Mouse (Mus musculus) cerebellum, adult 2 months (tissue): ENCODE results near the gene Zfr. TPM values are rescaled to one million over a fixed set of nuclear protein-coding genes. Genes with fewer than 3 reads are reported as not detected.
"Not testable (repeated sequence)": the region's sequence is repeated elsewhere in the genome, so short reads cannot be mapped to it uniquely, and the experiment has no call there.

Source experiments
- DNase-seq, 2 experiments: peaks; one replicate each; pipeline ENCODE4 v3.0.0; 2021
- H3K27ac ChIP-seq: fragments of 200-500 bp; 2 replicates; pipeline ENCODE4 v1.5.1; 2012; ENCODE audit warnings: low read length, control low read depth, inconsistent platforms; ENCODE audit not compliant: insufficient read depth
- H3K27me3 ChIP-seq: fragments of 200-500 bp; 2 replicates; pipeline ENCODE4 v1.6.1; 2012; ENCODE audit warnings: inconsistent platforms, mild to moderate bottlenecking, low read length, moderate library complexity; ENCODE audit not compliant: control insufficient read depth, insufficient read depth
- H3K4me1 ChIP-seq: fragments of 200-500 bp; 2 replicates; pipeline ENCODE4 v1.6.1; 2011; ENCODE audit warnings: low read length; ENCODE audit not compliant: control insufficient read depth, insufficient read depth
- H3K4me3 ChIP-seq: fragments of 200-500 bp; replicated peaks from 2 replicates; pipeline ENCODE3; 2011; ENCODE audit warnings: mild to moderate bottlenecking, low read depth, low read length, control low read depth; ENCODE audit not compliant: insufficient read depth
- CTCF ChIP-seq: fragments of 200-500 bp; IDR thresholded peaks from 2 replicates; pipeline ENCODE4 v1.5.1; 2011; ENCODE audit warnings: low read depth, mild to moderate bottlenecking, control low read depth, low read length, moderate library complexity, borderline replicate concordance; ENCODE audit not compliant: insufficient read depth
- POLR2A ChIP-seq: fragments of 200-500 bp; IDR thresholded peaks from 2 replicates; pipeline ENCODE4 v1.6.1; 2011; ENCODE audit warnings: low read length, control low read depth, borderline replicate concordance; ENCODE audit not compliant: insufficient read depth
- WGBS: fragments of 180-500 bp; shearing (Covaris S2); methylation state at CpG from one replicate; pipeline ENCODE4 v1.1.7; 2018; 5-methylcytosine and 5-hydroxymethylcytosine counted together
- polyA plus RNA-seq: library from polyadenylated mRNA; depleted of rRNA; stranded (reverse); fragments of >200 nt; gene quantifications from 2 replicates; pipeline ENCODE4 v1.2.3, GENCODE M21; 2012

The Zfr gene
- polyA plus RNA-seq, 1 experiment, result 109 TPM

GRCm38 (mm10) chr15:12111232-12111631 is 6.4 kb upstream of the Zfr start:
- no peak for DNase-seq

GRCm38 (mm10) chr15:12113411-12113810 is 4.2 kb upstream of the Zfr start:
- Histone ChIP-seq H3K4me3 (no peak overlapping the region), H3K27me3 (no peaks in the 10 kb centered on the region), H3K27ac (no peak overlapping the region), H3K4me1 (no peaks in the 10 kb centered on the region; the same call in 1 of the 2 replicates)
- DNase-seq, result peak in 1 of 2 experiments; percentile 49
- TF ChIP-seq POLR2A (no peak), CTCF (peak; percentile 20; the same call in 1 of the 2 replicates)
- WGBS, result 52% methylated on average over 2 of the region's 2 CpGs

More at GRCm38 (mm10) chr15:12111232-12111631, 6.4 kb upstream of the Zfr start:
- Histone ChIP-seq H3K4me1 (no peaks in the 10 kb centered on the region), H3K27me3 (no peaks in the 10 kb centered on the region), H3K27ac (no peak overlapping the region), H3K4me3 (no peak overlapping the region)
- WGBS, result 75% methylated on average over 7 of the region's 7 CpGs
- TF ChIP-seq POLR2A (no peak), CTCF (no peak)

GRCm38 (mm10) chr15:12114546-12114945 is 3.1 kb upstream of the Zfr start:
- DNase-seq, result no peak
- Histone ChIP-seq H3K4me3 (no peak overlapping the region), H3K4me1 (no peaks in the 10 kb centered on the region; the same call in 1 of the 2 replicates), H3K27me3 (no peaks in the 10 kb centered on the region), H3K27ac (no peak overlapping the region)
- TF ChIP-seq CTCF, result no peak
- no peak for TF ChIP-seq POLR2A
- 81% methylated on average over 6 of the region's 6 CpGs for WGBS

DNA sequence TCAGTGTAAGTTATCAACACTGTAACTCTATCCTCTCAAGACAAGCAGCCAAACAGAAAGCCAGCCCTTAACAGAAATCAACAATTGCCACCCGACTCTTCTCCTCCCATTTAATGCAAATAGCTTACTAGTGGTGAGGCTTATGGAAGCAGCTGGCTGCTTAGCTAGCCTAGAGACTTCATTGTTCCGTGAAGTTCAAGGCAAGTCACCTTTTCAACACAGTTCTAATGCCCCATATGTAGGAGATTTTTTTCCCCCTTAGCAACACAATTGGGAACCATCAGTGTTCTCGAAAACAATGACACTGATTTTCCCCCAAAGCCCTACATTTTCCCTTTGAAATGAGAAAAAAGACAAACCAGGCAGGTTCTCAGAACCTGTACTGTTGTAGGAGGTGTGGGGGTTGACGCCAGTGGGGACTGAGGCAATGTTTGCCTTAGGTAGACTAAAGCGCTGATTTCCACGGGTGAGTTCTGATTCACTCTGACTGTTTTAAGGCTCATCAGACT is 1.9 kb upstream of the Zfr start:
- WGBS, result 67% methylated on average over 6 of the region's 6 CpGs
- DNase-seq, result no peak
- TF ChIP-seq CTCF, result no peak
- no peak for TF ChIP-seq POLR2A
- H3K27me3 ChIP-seq, result no peaks in the 10 kb centered on the region
- H3K4me3 ChIP-seq, result no peak overlapping the region
- H3K27ac ChIP-seq, result no peak overlapping the region
- H3K4me1 ChIP-seq, result no peaks in the 10 kb centered on the region; the same call in 1 of the 2 replicates

DNA sequence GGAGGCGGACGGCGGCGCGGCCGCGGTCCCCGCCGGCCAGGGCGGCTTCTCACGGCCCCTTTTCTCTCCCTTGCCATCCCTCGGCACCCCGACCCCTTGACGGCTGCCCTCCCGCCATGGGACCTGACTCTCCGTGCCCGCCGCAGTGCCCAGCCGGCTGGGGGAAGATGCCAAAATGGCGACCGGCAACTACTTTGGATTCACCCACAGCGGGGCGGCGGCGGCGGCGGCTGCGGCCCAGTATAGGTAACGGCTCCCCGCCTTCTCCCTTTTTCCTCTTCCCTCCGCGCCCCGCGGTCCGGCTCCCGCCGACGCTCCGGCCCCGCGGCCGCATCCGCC is 431 bp downstream of the Zfr start:
- H3K4me1 ChIP-seq, result no peaks in the 10 kb centered on the region; the same call in 1 of the 2 replicates
- no peak for TF ChIP-seq POLR2A
- TF ChIP-seq CTCF, result no peak
- peak overlapping the region; percentile 93 for H3K4me3 ChIP-seq
- 0% methylated on average over 15 of the region's 43 CpGs for WGBS
- no peaks in the 10 kb centered on the region for H3K27me3 ChIP-seq
- DNase-seq, result no peak
- peak overlapping the region; percentile 79 for H3K27ac ChIP-seq

GRCm38 (mm10) chr15:12118432-12119128 is 949 bp downstream of the Zfr start:
- peak; percentile 44 to 57 for DNase-seq
- peak overlapping the region; percentile 93 for H3K4me3 ChIP-seq
- H3K27ac ChIP-seq, result no peak overlapping the region
- TF ChIP-seq POLR2A, result no peak
- no peak for TF ChIP-seq CTCF
- no peaks in the 10 kb centered on the region for H3K27me3 ChIP-seq
- no peaks in the 10 kb centered on the region; the same call in 1 of the 2 replicates for H3K4me1 ChIP-seq
- WGBS, result under 1% methylated on average over 56 of the region's 61 CpGs

DNA sequence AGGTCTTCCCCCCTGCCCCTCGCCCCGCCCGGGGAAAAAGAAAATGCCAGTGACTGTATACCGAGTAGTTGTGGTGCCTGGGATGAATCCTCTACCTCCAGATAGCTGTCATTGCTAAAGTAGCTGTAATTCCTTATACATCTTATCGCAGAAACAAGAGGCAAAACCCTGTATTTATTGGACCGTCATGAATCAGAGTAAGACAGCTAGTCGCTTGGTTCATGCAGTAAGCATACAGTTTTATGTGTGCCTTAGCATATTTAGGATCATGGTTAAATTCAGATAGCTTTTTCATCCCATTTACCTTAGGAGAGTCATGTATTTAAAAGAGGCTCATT is 1.5 kb downstream of the Zfr start:
- 2% methylated on average over 7 of the region's 7 CpGs for WGBS
- Histone ChIP-seq H3K4me3 (peak overlapping the region; percentile 93), H3K27ac (no peak overlapping the region), H3K4me1 (no peaks in the 10 kb centered on the region; the same call in 1 of the 2 replicates), H3K27me3 (no peaks in the 10 kb centered on the region)
- no peak for DNase-seq
- TF ChIP-seq POLR2A (no peak), CTCF (no peak)

- DNase-seq, result no peak
- Histone ChIP-seq H3K27ac (no peak overlapping the region), H3K4me1 (no peaks in the 10 kb centered on the region; the same call in 1 of the 2 replicates), H3K27me3 (no peaks in the 10 kb centered on the region), H3K4me3 (no peak overlapping the region)
- WGBS, result 36% methylated on average over 1 of the region's 1 CpGs
- TF ChIP-seq POLR2A (no peak), CTCF (no peak)
Measured at GRCm38 (mm10) chr15:12124913-12125312, 7.3 kb downstream of the Zfr start.

GRCm38 (mm10) chr15:12130871-12131270 is 13.2 kb downstream of the Zfr start:
- 79% methylated on average over 3 of the region's 3 CpGs for WGBS

More at GRCm38 (mm10) chr15:12130871-12131270, 13.2 kb downstream of the Zfr start:
- H3K27ac ChIP-seq, H3K4me1 ChIP-seq, H3K4me3 ChIP-seq, DNase-seq, H3K27me3 ChIP-seq: not testable (repeated sequence)
